Mouse (Mus musculus): ENCODE results near the gene Plxna2.

DNA sequence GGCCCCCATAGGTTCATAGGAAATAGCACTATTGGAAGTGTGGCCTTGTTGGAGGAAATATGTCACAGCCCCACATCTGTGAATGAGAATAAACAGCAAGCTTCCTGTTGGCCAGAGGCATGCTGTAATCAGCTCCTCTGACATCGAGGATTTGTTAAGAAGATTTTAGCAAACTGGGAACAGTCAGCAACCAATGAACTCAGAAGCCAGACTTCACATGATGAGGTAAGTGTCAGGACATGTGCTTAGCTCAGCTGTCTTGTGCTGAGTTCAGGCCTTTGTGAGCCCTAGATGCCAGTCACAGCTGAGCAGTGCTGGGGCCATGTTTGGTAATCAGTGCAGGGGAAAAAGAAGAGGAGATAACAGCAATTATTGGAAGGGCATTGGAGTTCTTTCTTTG lies 69.7 kb downstream of the Plxna2 start:
- no peak for TF ChIP-seq CTCF (IDR thresholded peaks at IDR 0.05; ENCODE audit: extremely low read depth, insufficient read depth, low read length)
- no peak for TF ChIP-seq POLR2A (IDR thresholded peaks at IDR 0.05; ENCODE audit: extremely low read depth, insufficient read depth, low read length)

All from cortical plate, adult 2 months (tissue).